Mouse (Mus musculus) liver, embryonic 14.5 days (tissue): ENCODE results near the gene Gm14391. TPM values are rescaled to one million over a fixed set of nuclear protein-coding genes. Genes with fewer than 3 reads are reported as not detected.

Source experiments
- polyA plus RNA-seq, 2 experiments: library from polyadenylated mRNA; depleted of rRNA in 1 of 2; stranded (reverse) in 1 of 2; unstranded in 1 of 2; fragments of >200 nt; fragmentation: Nextera tagmentation in 1 of 2; extraction: Ambion mirVana in 1 of 2; gene quantifications; 2 replicates each; pipeline versions ENCODE4 v1.2.1 to v1.2.3; 2012 to 2014

Gm14391 gene
- polyA plus RNA-seq, 2 experiments, result 2.2 to 2.3 TPM

Other genes starting within 250 kb of the Gm14391 start
- not detected in 2 replicates for gene Gm14444, start 196.7 kb downstream of the Gm14391 start, polyA plus RNA-seq (2012; rRNA removed)
- not detected in 2 replicates for gene Gm14444, start 196.7 kb downstream of the Gm14391 start, polyA plus RNA-seq (2014; fragmentation: Nextera tagmentation; extraction: Ambion mirVana)
- not detected in 2 replicates for gene Gm14393, start 139.1 kb downstream of the Gm14391 start, polyA plus RNA-seq (2012; rRNA removed)
- not detected in 2 replicates for gene Gm14393, start 139.1 kb downstream of the Gm14391 start, polyA plus RNA-seq (2014; fragmentation: Nextera tagmentation; extraction: Ambion mirVana)
- 0.27 and 1.2 TPM in 2 replicates for gene Gm14399, start 64.9 kb downstream of the Gm14391 start, polyA plus RNA-seq (2012; rRNA removed)
- 1.0 and 1.1 TPM in 2 replicates for gene Gm14399, start 64.9 kb downstream of the Gm14391 start, polyA plus RNA-seq (2014; fragmentation: Nextera tagmentation; extraction: Ambion mirVana)
- gene Gm14443, start 31.0 kb downstream of the Gm14391 start, polyA plus RNA-seq (2012; rRNA removed), result 0.04 and 0.09 TPM in 2 replicates
- 0.05 TPM in 1 of 2 replicates, not detected in the other for gene Gm14443, start 31.0 kb downstream of the Gm14391 start, polyA plus RNA-seq (2014; fragmentation: Nextera tagmentation; extraction: Ambion mirVana)
- not detected in 2 replicates for gene Gm14440, start 68.2 kb upstream of the Gm14391 start, polyA plus RNA-seq (2012; rRNA removed)
- gene Gm14440, start 68.2 kb upstream of the Gm14391 start, polyA plus RNA-seq (2014; fragmentation: Nextera tagmentation; extraction: Ambion mirVana), result not detected in 2 replicates
- 1.6 and 3.3 TPM in 2 replicates for gene Gm4631, start 131.3 kb upstream of the Gm14391 start, polyA plus RNA-seq (2012; rRNA removed)
- 5.1 and 5.4 TPM in 2 replicates for gene Gm4631, start 131.3 kb upstream of the Gm14391 start, polyA plus RNA-seq (2014; fragmentation: Nextera tagmentation; extraction: Ambion mirVana)
- 0.45 and 0.55 TPM in 2 replicates for gene Zfp968, start 165.5 kb upstream of the Gm14391 start, polyA plus RNA-seq (2012; rRNA removed)
- 1.5 TPM in 2 replicates for gene Zfp968, start 165.5 kb upstream of the Gm14391 start, polyA plus RNA-seq (2014; fragmentation: Nextera tagmentation; extraction: Ambion mirVana)
- 0.87 and 1.5 TPM in 2 replicates for gene Gm4724, start 228.9 kb upstream of the Gm14391 start, polyA plus RNA-seq (2012; rRNA removed)
- gene Gm4724, start 228.9 kb upstream of the Gm14391 start, polyA plus RNA-seq (2014; fragmentation: Nextera tagmentation; extraction: Ambion mirVana), result 2.1 and 3.1 TPM in 2 replicates